Mouse (Mus musculus): ENCODE results near the gene Pla2g1b. TPM values are rescaled to one million over a fixed set of nuclear protein-coding genes. Genes with fewer than 3 reads are reported as not detected.
"Not testable (repeated sequence)": the region's sequence is repeated elsewhere in the genome, so short reads cannot be mapped to it uniquely, and the experiment has no call there.

Pla2g1b gene
- polyA plus RNA-seq, 1 experiment = not detected

- Histone ChIP-seq H3K4me1 (peaks cover 24% of the 10 kb centered on the region), H3K36me3 (replicated peaks; ENCODE audit: low read length) (no peaks in the 10 kb centered on the region), H3K9me3 (no peaks in the 10 kb centered on the region), H3K4me3 (replicated peaks) (no peak overlapping the region), H3K27me3 (replicated peaks) (peaks cover 99% of the 10 kb centered on the region)
- no peak for TF ChIP-seq FLI1 (IDR thresholded peaks at IDR 0.05; ENCODE audit: low read length)
- no peak for TF ChIP-seq GATA1 (IDR thresholded peaks at IDR 0.05; ENCODE audit: borderline replicate concordance, low read length)
These were observed 31.7 kb upstream of the Pla2g1b start for GRCm38 (mm10) chr5:115434280-115434852.

DNA sequence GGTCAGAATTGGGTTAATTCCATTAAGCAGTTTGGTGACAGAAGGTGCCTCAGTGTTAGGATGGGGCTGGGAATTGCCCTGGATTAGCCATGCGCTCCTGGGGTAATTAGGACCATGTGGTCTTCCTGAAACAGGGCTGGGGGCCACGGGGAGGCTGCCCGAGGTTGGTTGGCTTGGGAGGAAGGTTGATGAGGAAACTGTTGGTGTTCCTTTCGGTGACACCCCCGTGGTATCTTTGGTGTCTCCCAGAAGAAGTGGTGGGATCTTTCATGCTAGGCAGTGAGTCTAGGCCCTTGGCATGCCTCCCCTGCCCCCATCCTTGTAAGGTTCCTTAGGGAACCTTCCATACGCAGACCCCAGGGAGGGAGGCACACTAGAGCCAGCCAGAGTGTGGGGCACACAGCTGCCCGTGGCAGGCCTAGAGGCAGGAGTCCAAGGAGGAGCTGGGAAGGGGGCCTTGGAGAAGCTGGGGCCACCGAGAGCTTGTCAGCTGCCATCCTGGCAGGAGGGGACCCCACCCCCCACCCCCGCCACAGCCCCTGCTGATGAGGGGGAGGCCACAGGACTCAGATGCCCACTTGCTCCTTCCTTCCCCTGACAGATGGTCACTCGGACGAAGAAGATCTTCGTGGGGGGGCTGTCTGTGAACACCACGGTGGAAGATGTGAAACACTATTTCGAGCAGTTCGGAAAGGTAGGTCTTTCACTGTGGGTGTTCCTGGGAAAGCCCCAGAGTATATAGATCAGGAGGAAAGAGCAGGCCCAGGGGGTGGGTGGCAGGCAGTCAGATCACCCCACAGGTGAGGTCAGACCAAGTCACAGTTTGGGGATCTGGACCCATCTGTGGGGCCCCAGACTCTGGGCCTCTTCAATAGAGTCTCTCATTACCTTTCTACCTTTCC, 31.0 kb upstream of the Pla2g1b start:
- H3K27me3 ChIP-seq (replicated peaks) = peaks cover 99% of the 10 kb centered on the region

DNA sequence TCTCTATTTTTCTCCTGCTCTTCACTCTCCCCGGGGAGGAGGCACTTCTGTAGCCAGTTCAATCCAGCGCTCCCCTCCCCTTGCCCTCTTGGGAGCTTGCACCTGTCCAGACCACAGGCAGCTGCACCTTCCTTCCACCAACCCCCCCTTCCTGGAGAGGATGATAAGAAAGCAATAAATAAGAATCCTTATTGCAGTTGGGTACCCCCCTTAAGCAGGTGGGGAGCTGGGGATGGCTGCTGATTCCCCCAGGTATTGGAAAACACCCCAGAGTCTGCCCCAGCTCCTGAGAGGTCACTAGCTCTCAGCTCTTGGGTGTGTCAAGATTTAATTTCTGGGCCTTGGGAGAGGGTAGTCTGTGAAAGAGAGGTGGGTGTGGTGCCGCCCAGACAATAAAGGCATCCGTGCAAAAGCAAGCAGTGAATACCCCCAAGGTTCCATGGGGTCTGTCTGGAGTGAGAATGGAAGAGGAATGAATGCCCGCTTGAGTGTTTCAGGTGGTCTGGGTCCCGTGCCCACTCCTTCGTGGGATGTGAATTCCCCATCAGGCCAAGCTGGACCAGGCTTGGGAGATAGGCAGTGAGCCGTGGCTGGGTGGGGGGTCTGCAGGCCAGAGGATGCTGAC, 30.2 kb upstream of the Pla2g1b start:
- H3K9me3 ChIP-seq = no peaks in the 10 kb centered on the region
- TF ChIP-seq GATA1 (IDR thresholded peaks at IDR 0.05; ENCODE audit: borderline replicate concordance, low read length) (no peak), FLI1 (IDR thresholded peaks at IDR 0.05; ENCODE audit: low read length) (no peak)
- H3K4me3 ChIP-seq (replicated peaks) = no peak overlapping the region
- no peaks in the 10 kb centered on the region for H3K36me3 ChIP-seq (replicated peaks; ENCODE audit: low read length)
- H3K4me1 ChIP-seq = peaks cover 13% of the 10 kb centered on the region
- H3K27me3 ChIP-seq (replicated peaks) = peaks cover 94% of the 10 kb centered on the region

More for the DNA sequence above, 31.0 kb upstream of the Pla2g1b start:
- Histone ChIP-seq H3K4me1 (peaks cover 20% of the 10 kb centered on the region), H3K36me3 (replicated peaks; ENCODE audit: low read length) (no peaks in the 10 kb centered on the region), H3K4me3 (replicated peaks) (no peak overlapping the region), H3K9me3 (no peaks in the 10 kb centered on the region)
- no peak for TF ChIP-seq GATA1 (IDR thresholded peaks at IDR 0.05; ENCODE audit: borderline replicate concordance, low read length)
- TF ChIP-seq FLI1 (IDR thresholded peaks at IDR 0.05; ENCODE audit: low read length) = no peak

- H3K27me3 ChIP-seq (replicated peaks) = peaks cover 91% of the 10 kb centered on the region
These were observed 29.5 kb upstream of the Pla2g1b start for GRCm38 (mm10) chr5:115436421-115437124.

GRCm38 (mm10) chr5:115437242-115437944, 28.7 kb upstream of the Pla2g1b start:
- Histone ChIP-seq H3K27me3 (replicated peaks) (peaks cover 83% of the 10 kb centered on the region), H3K4me3 (replicated peaks) (no peak overlapping the region), H3K36me3 (replicated peaks; ENCODE audit: low read length) (no peaks in the 10 kb centered on the region), H3K4me1 (peaks cover 8% of the 10 kb centered on the region; the same call in 1 of the 2 replicates), H3K9me3 (no peaks in the 10 kb centered on the region)
- TF ChIP-seq FLI1 (IDR thresholded peaks at IDR 0.05; ENCODE audit: low read length) (no peak), GATA1 (IDR thresholded peaks at IDR 0.05; ENCODE audit: borderline replicate concordance, low read length) (no peak)

More at GRCm38 (mm10) chr5:115436421-115437124, 29.5 kb upstream of the Pla2g1b start:
- Histone ChIP-seq H3K4me3 (replicated peaks) (no peak overlapping the region), H3K36me3 (replicated peaks; ENCODE audit: low read length) (no peaks in the 10 kb centered on the region), H3K9me3 (no peaks in the 10 kb centered on the region), H3K4me1 (peaks cover 11% of the 10 kb centered on the region)
- TF ChIP-seq FLI1 (IDR thresholded peaks at IDR 0.05; ENCODE audit: low read length) = no peak
- TF ChIP-seq GATA1 (IDR thresholded peaks at IDR 0.05; ENCODE audit: borderline replicate concordance, low read length) = no peak

DNA sequence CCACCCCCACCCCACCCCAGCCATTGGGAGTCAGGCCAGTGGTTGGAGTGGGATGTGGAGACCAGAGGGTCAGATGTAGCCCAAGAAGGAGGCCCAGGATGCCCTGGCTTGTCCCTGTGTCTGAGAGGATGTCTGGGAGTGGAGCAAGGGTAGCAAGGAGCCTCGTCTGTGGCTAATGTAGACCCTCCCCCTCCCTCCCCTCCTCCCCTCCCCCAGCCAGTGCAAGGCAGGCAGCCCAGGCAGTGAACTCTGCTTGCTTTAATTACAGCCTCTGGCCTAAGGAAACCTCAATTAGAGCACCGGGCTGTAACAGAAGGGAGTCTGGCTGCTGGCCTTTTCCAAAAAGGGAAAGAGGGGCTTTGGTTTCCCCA, 28.1 kb upstream of the Pla2g1b start:
- Histone ChIP-seq H3K27me3 (replicated peaks) (peaks cover 78% of the 10 kb centered on the region), H3K4me1 (peaks cover 8% of the 10 kb centered on the region; the same call in 1 of the 2 replicates), H3K9me3 (no peaks in the 10 kb centered on the region), H3K4me3 (replicated peaks) (no peak overlapping the region), H3K36me3 (replicated peaks; ENCODE audit: low read length) (no peaks in the 10 kb centered on the region)
- TF ChIP-seq FLI1 (IDR thresholded peaks at IDR 0.05; ENCODE audit: low read length) (no peak), GATA1 (IDR thresholded peaks at IDR 0.05; ENCODE audit: borderline replicate concordance, low read length) (no peak)

DNA sequence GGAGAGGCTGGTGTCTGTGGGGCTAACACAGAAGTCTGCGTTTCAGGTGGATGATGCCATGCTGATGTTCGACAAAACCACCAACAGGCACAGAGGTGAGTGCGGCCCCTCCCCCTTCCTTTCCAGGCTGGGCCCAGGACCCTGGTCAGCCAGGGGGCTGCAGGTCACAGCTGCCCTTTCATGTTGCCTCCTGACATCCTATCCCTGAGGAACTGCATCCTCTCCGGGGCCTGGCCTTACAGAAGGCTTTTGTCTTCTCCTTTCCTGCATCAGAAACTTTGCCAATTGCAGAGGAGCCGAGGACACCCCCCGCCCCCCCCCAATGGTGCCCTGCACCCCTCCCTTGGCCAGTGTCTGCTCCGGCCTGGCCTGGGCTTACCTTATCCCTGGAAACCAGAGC, 27.4 kb upstream of the Pla2g1b start:
- TF ChIP-seq FLI1 (IDR thresholded peaks at IDR 0.05; ENCODE audit: low read length) = no peak
- Histone ChIP-seq H3K4me3 (replicated peaks) (no peak overlapping the region), H3K27me3 (replicated peaks) (peaks cover 73% of the 10 kb centered on the region)

DNA sequence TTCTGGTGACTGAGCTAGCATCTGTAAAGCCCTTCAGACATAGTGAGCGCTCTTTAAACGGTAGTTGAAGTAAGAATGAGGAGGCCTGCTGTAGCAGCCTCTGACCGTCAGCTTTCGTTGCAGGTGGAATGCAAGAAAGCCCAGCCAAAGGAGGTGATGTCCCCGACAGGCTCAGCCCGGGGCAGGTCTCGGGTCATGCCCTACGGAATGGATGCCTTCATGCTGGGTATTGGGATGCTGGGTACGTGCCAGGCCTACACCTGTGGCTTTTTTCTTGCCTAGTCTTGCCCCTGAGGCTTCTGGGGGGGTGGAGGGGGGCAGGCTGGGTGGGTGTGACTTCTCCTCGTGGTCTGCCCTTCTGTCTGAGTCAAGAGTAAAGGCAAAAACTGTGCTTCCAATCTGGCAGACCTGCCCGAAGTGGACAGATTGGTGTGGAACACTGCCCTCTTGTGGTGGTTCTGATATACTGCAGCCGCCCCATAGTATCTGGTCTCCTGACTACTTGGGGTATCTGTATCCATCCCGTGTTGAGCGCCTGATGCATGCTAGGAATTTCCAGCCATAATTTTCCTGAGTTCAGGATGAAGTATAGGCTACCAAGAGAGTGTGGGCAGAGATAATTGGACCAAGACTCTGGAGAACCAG, 24.7 kb upstream of the Pla2g1b start:
- TF ChIP-seq FLI1 (IDR thresholded peaks at IDR 0.05; ENCODE audit: low read length) (no peak), GATA1 (IDR thresholded peaks at IDR 0.05; ENCODE audit: borderline replicate concordance, low read length) (no peak)
- H3K4me1 ChIP-seq = peaks cover 6% of the 10 kb centered on the region; the same call in 1 of the 2 replicates
- H3K9me3 ChIP-seq = no peaks in the 10 kb centered on the region

More for the DNA sequence above, 27.4 kb upstream of the Pla2g1b start:
- Histone ChIP-seq H3K36me3 (replicated peaks; ENCODE audit: low read length) (no peaks in the 10 kb centered on the region), H3K4me1 (peaks cover 8% of the 10 kb centered on the region; the same call in 1 of the 2 replicates), H3K9me3 (no peaks in the 10 kb centered on the region)

GRCm38 (mm10) chr5:115442663-115443062, 23.4 kb upstream of the Pla2g1b start:
- H3K4me1 ChIP-seq; H3K36me3 ChIP-seq (replicated peaks; ENCODE audit: low read length); H3K4me3 ChIP-seq (replicated peaks); H3K9me3 ChIP-seq: not testable (repeated sequence)
- H3K27me3 ChIP-seq (replicated peaks) = peaks cover 60% of the 10 kb centered on the region

More for the DNA sequence above, 24.7 kb upstream of the Pla2g1b start:
- Histone ChIP-seq H3K27me3 (replicated peaks) (peaks cover 63% of the 10 kb centered on the region), H3K36me3 (replicated peaks; ENCODE audit: low read length) (no peaks in the 10 kb centered on the region), H3K4me3 (replicated peaks) (no peak overlapping the region)
